Mouse (Mus musculus) left cerebral cortex, adult 2 months (tissue): ENCODE measurements around the gene Naa35. TPM values are rescaled to one million over a fixed set of nuclear protein-coding genes. Genes with fewer than 3 reads are reported as not detected.

Experiments used
- DNase-seq, 2 experiments: peaks; one replicate each; pipeline ENCODE4 v3.0.0; 2021 to 2022; ENCODE audit warnings: low spot score in 2 of 2, mixed read lengths in 1 of 2; ENCODE audit errors: extremely low spot score in 1 of 2
- H3K27ac ChIP-seq: fragments of 200-600 bp; 2 replicates; pipeline ENCODE4 v1.8.1; 2022
- H3K4me3 ChIP-seq: fragments of 200-600 bp; 2 replicates; pipeline ENCODE4 v1.8.1; 2022
- CTCF ChIP-seq: fragments of 200-600 bp; IDR thresholded peaks from 2 replicates; pipeline ENCODE4 v1.8.1; 2022; ENCODE audit warnings: antibody characterized with exemption, mild to moderate bottlenecking, moderate library complexity
- intact Hi-C: fragments of 180-260 bp; cut with DNase I; formaldehyde crosslinking; loops from one replicate; pipeline ENCODE4 v1.15.1; 2025
- total RNA-seq, 2 experiments: library from RNA; stranded (reverse); gene quantifications; 2 replicates each; pipeline ENCODE4 v1.2.3; 2021

Naa35 gene
- total RNA-seq, 2 experiments from 2014 or later = 95.1 to 98.1 TPM

- no peak for TF ChIP-seq CTCF
- DNase-seq = no peak
These were observed 91.5 kb downstream of the Naa35 start for GRCm38 (mm10) chr13:59676316-59677229.

GRCm38 (mm10) chr13:59679306-59679705, 94.2 kb downstream of the Naa35 start:
- no peak for DNase-seq
- TF ChIP-seq CTCF = no peak
- H3K4me3 ChIP-seq = no peak overlapping the region
- intact Hi-C loops = loop anchor here (5.0 kb wide), 1 partner anchor 48 kb away; no protein-coding TSS in a partner anchor
- no peak overlapping the region for H3K27ac ChIP-seq

More at GRCm38 (mm10) chr13:59676316-59677229, 91.5 kb downstream of the Naa35 start:
- H3K27ac ChIP-seq = no peak overlapping the region
- intact Hi-C loops = loop anchor here (5.0 kb wide), 1 partner anchor 51 kb away; no protein-coding TSS in a partner anchor
- H3K4me3 ChIP-seq = no peak overlapping the region

- TF ChIP-seq CTCF = no peak
- intact Hi-C loops = loop anchor here (5.0 kb wide), 1 partner anchor 47 kb away; no protein-coding TSS in a partner anchor
- H3K27ac ChIP-seq = no peak overlapping the region
These were observed 94.8 kb downstream of the Naa35 start for GRCm38 (mm10) chr13:59679908-59680307.

GRCm38 (mm10) chr13:59682629-59683028, 97.6 kb downstream of the Naa35 start:
- H3K27ac ChIP-seq = no peak overlapping the region
- no peak for DNase-seq
- H3K4me3 ChIP-seq = no peak overlapping the region
- intact Hi-C loops = no loop called here
- no peak for TF ChIP-seq CTCF

More at GRCm38 (mm10) chr13:59679908-59680307, 94.8 kb downstream of the Naa35 start:
- no peak for DNase-seq
- no peak overlapping the region for H3K4me3 ChIP-seq

- intact Hi-C loops = no loop called here
- no peak for DNase-seq
- no peak for TF ChIP-seq CTCF
- H3K4me3 ChIP-seq = no peak overlapping the region
- no peak overlapping the region for H3K27ac ChIP-seq
These were observed 100.2 kb downstream of the Naa35 start for GRCm38 (mm10) chr13:59685236-59685635.

Other genes starting within 250 kb of the Naa35 start
- gene Agtpbp1, start within 50 bp of the Naa35 start, total RNA-seq = 100 to 1,000 TPM; 352 to 357 TPM
- 10 to 100 TPM; 18.2 to 22.9 TPM for gene Golm1, start 90.6 kb downstream of the Naa35 start, total RNA-seq
- gene 4921517D22Rik, start 108.8 kb downstream of the Naa35 start, total RNA-seq = not detected
- under 1 TPM; 0.18 to 0.26 TPM for gene Spata31d1a, start 125.1 kb downstream of the Naa35 start, total RNA-seq
- under 1 TPM in 1 of 2 experiments, not detected in 1; 0.09 TPM for gene Spata31d1b, start 127.0 kb downstream of the Naa35 start, total RNA-seq
- gene Spata31d1d, start 146.5 kb downstream of the Naa35 start, total RNA-seq = not detected
- 1 to 10 TPM; 1.8 to 2.5 TPM for gene 1700014D04Rik, start 161.5 kb downstream of the Naa35 start, total RNA-seq
- 100 to 1,000 TPM; 151 to 157 TPM for gene Isca1, start 184.6 kb downstream of the Naa35 start, total RNA-seq
- gene Gm49354, start 197.0 kb downstream of the Naa35 start, total RNA-seq = not detected
- gene Tut7, start 237.9 kb downstream of the Naa35 start, total RNA-seq = 10 to 100 TPM; 61.1 to 66.0 TPM